Mouse (Mus musculus): ENCODE results near the gene Slc25a42. TPM values are rescaled to one million over a fixed set of nuclear protein-coding genes. Genes with fewer than 3 reads are reported as not detected.

Slc25a42 gene
- polyA plus RNA-seq (2012; rRNA removed) = 8.8 and 12.3 TPM in 2 replicates

GRCm38 (mm10) chr8:70212112-70213055 is at the start of gene Slc25a42:
TSS of gene Slc25a42 (minus strand) at chr8:70212305.

GRCm38 (mm10) chr8:70234080-70234780 is 22.1 kb upstream of the Slc25a42 start, which contains the start of the genes Sugp2 and Armc6:
TSS of gene Sugp2 (plus strand) at chr8:70234226.
TSS of gene Armc6 (minus strand) at chr8:70234466.

GRCm38 (mm10) chr8:70172043-70172681 is 39.9 kb downstream of the Slc25a42 start, which contains the start of gene Tmem161a:
TSS of gene Tmem161a (plus strand) at chr8:70172356.

GRCm38 (mm10) chr8:70139026-70139857 is 72.9 kb downstream of the Slc25a42 start, which contains the start of the genes Rfxank, Borcs8 and Mef2b:
TSS of gene Rfxank (minus strand) at chr8:70139154.
TSS of gene Borcs8 (plus strand) at chr8:70139499.
TSS of gene Mef2b (plus strand) at chr8:70139711.

Other genes starting within 250 kb of the Slc25a42 start
- 70.6 and 123 TPM in 2 replicates for gene Gatad2a, start 215.9 kb downstream of the Slc25a42 start, polyA plus RNA-seq (2012; rRNA removed)
- 48.0 and 84.9 TPM in 2 replicates for gene Mau2, start 169.6 kb downstream of the Slc25a42 start, polyA plus RNA-seq (2012; rRNA removed)
- 27.0 and 29.2 TPM in 2 replicates for gene Sugp1, start 169.5 kb downstream of the Slc25a42 start, polyA plus RNA-seq (2012; rRNA removed)
- 4.4 and 5.1 TPM in 2 replicates for gene Tm6sf2, start 139.4 kb downstream of the Slc25a42 start, polyA plus RNA-seq (2012; rRNA removed)
- gene Hapln4, start 128.8 kb downstream of the Slc25a42 start, polyA plus RNA-seq (2012; rRNA removed) = 0.08 and 0.17 TPM in 2 replicates
- 24.0 and 32.7 TPM in 2 replicates for gene Ncan, start 91.4 kb downstream of the Slc25a42 start, polyA plus RNA-seq (2012; rRNA removed)
- 14.4 and 18.8 TPM in 2 replicates for gene Nr2c2ap, start 81.0 kb downstream of the Slc25a42 start, polyA plus RNA-seq (2012; rRNA removed)
- 21.7 and 26.6 TPM in 2 replicates for gene Rfxank, start 73.2 kb downstream of the Slc25a42 start, polyA plus RNA-seq (2012; rRNA removed)
- 48.8 and 80.2 TPM in 2 replicates for gene Borcs8, start 72.8 kb downstream of the Slc25a42 start, polyA plus RNA-seq (2012; rRNA removed)
- 0.25 and 0.31 TPM in 2 replicates for gene Mef2b, start 72.6 kb downstream of the Slc25a42 start, polyA plus RNA-seq (2012; rRNA removed)
- 80.2 and 80.4 TPM in 2 replicates for gene Tmem161a, start 39.9 kb downstream of the Slc25a42 start, polyA plus RNA-seq (2012; rRNA removed)
- 79.3 and 93.7 TPM in 2 replicates for gene Sugp2, start 21.9 kb upstream of the Slc25a42 start, polyA plus RNA-seq (2012; rRNA removed)
- gene Armc6, start 22.2 kb upstream of the Slc25a42 start, polyA plus RNA-seq (2012; rRNA removed) = 34.0 and 35.4 TPM in 2 replicates
- 117 and 118 TPM in 2 replicates for gene Homer3, start 70.5 kb upstream of the Slc25a42 start, polyA plus RNA-seq (2012; rRNA removed)
- gene Ddx49, start 90.2 kb upstream of the Slc25a42 start, polyA plus RNA-seq (2012; rRNA removed) = 54.6 and 70.9 TPM in 2 replicates
- gene Cope, start 90.2 kb upstream of the Slc25a42 start, polyA plus RNA-seq (2012; rRNA removed) = 214 and 227 TPM in 2 replicates
- 6.7 and 8.8 TPM in 2 replicates for gene Cers1, start 103.5 kb upstream of the Slc25a42 start, polyA plus RNA-seq (2012; rRNA removed)
- gene Gdf1, start 117.5 kb upstream of the Slc25a42 start, polyA plus RNA-seq (2012; rRNA removed) = 3.1 and 7.7 TPM in 2 replicates
- 39.3 and 42.0 TPM in 2 replicates for gene Upf1, start 141.0 kb upstream of the Slc25a42 start, polyA plus RNA-seq (2012; rRNA removed)
- 0.28 and 0.31 TPM in 2 replicates for gene Comp, start 161.3 kb upstream of the Slc25a42 start, polyA plus RNA-seq (2012; rRNA removed)
- 17.0 and 25.5 TPM in 2 replicates for gene Crtc1, start 227.3 kb upstream of the Slc25a42 start, polyA plus RNA-seq (2012; rRNA removed)